Mouse (Mus musculus) embryonic facial prominence, embryonic 10.5 days (tissue): ENCODE results near the gene Nob1. TPM values are rescaled to one million over a fixed set of nuclear protein-coding genes. Genes with fewer than 3 reads are reported as not detected.

Source experiments
- DNase-seq: peaks from one replicate; pipeline ENCODE4 v3.0.0-alpha.2; 2017; ENCODE audit warnings: low spot score
- H3K27ac ChIP-seq: fragments of 300-500 bp; sonication (generic); replicated peaks from 2 replicates; pipeline ENCODE4 v1.5.1; 2016; ENCODE audit warnings: mild to moderate bottlenecking
- H3K27me3 ChIP-seq: fragments of 300-500 bp; sonication (generic); replicated peaks from 2 replicates; pipeline ENCODE4 v1.6.1; 2016; ENCODE audit warnings: low read depth, mild to moderate bottlenecking; ENCODE audit not compliant: poor library complexity, severe bottlenecking
- H3K36me3 ChIP-seq: fragments of 300-500 bp; sonication (generic); replicated peaks from 2 replicates; pipeline ENCODE4 v1.6.1; 2016; ENCODE audit warnings: mild to moderate bottlenecking, moderate library complexity
- H3K4me1 ChIP-seq: fragments of 300-500 bp; sonication (generic); 2 replicates; pipeline ENCODE4 v1.6.1; 2016
- H3K4me3 ChIP-seq: fragments of 300-500 bp; sonication (generic); 2 replicates; pipeline ENCODE4 v1.5.1; 2016; ENCODE audit warnings: mild to moderate bottlenecking, moderate library complexity
- H3K9me3 ChIP-seq: fragments of 300-500 bp; sonication (generic); 2 replicates; pipeline ENCODE4 v1.6.1; 2016; ENCODE audit warnings: mild to moderate bottlenecking
- WGBS: fragments of 180-500 bp; shearing (Covaris S2); methylation state at CpG from one replicate; pipeline ENCODE4 v1.1.7; 2016; 5-methylcytosine and 5-hydroxymethylcytosine counted together
- polyA plus RNA-seq: library from polyadenylated mRNA; unstranded; fragments of >200 nt; fragmentation: Nextera tagmentation; extraction: Ambion mirVana; gene quantifications from 2 replicates; pipeline ENCODE4 v1.2.1, GENCODE M21; 2016

The Nob1 gene
- polyA plus RNA-seq, 1 experiment from 2014 or later, result 106 TPM

- peaks cover 34% of the 10 kb centered on the region for H3K36me3 ChIP-seq
- no peak overlapping the region for H3K27ac ChIP-seq
- no peaks in the 10 kb centered on the region for H3K27me3 ChIP-seq
- H3K9me3 ChIP-seq, result no peaks in the 10 kb centered on the region
- DNase-seq, result no peak
- 91% methylated on average over 13 of the region's 13 CpGs for WGBS
- peaks cover 23% of the 10 kb centered on the region for H3K4me1 ChIP-seq
- no peak overlapping the region for H3K4me3 ChIP-seq
Observed at GRCm38 (mm10) chr8:107451414-107452066, 26.7 kb upstream of the Nob1 start.

- Histone ChIP-seq H3K4me1 (peaks cover 23% of the 10 kb centered on the region), H3K4me3 (no peak overlapping the region), H3K27me3 (no peaks in the 10 kb centered on the region), H3K27ac (peak overlapping the region; percentile 20; the same call in 1 of the 2 replicates), H3K36me3 (peaks cover 23% of the 10 kb centered on the region), H3K9me3 (no peaks in the 10 kb centered on the region)
- no peak for DNase-seq
- WGBS, result 73% methylated on average over 6 of the region's 6 CpGs
Observed at GRCm38 (mm10) chr8:107449655-107450054, 24.8 kb upstream of the Nob1 start.

- DNase-seq, result no peak
- no peaks in the 10 kb centered on the region for H3K9me3 ChIP-seq
- no peak overlapping the region for H3K4me3 ChIP-seq
- H3K27me3 ChIP-seq, result no peaks in the 10 kb centered on the region
- peaks cover 23% of the 10 kb centered on the region for H3K4me1 ChIP-seq
- H3K27ac ChIP-seq, result peak overlapping the region; percentile 20
- WGBS, result 34% methylated on average over 8 of the region's 8 CpGs
- H3K36me3 ChIP-seq, result peaks cover 23% of the 10 kb centered on the region
Observed at GRCm38 (mm10) chr8:107449130-107449529, 24.3 kb upstream of the Nob1 start.

- no peak for DNase-seq
- peak overlapping the region; percentile 4 for H3K27ac ChIP-seq
- H3K4me3 ChIP-seq, result no peak overlapping the region
- no peaks in the 10 kb centered on the region for H3K9me3 ChIP-seq
- no peaks in the 10 kb centered on the region for H3K27me3 ChIP-seq
- H3K4me1 ChIP-seq, result peaks cover 23% of the 10 kb centered on the region
- peaks cover 16% of the 10 kb centered on the region for H3K36me3 ChIP-seq
- 79% methylated on average over 4 of the region's 4 CpGs for WGBS
Observed at GRCm38 (mm10) chr8:107448382-107448889, 23.6 kb upstream of the Nob1 start.

- no peak for DNase-seq
- H3K4me1 ChIP-seq, result peaks cover 23% of the 10 kb centered on the region
- no peaks in the 10 kb centered on the region for H3K9me3 ChIP-seq
- peaks cover 13% of the 10 kb centered on the region for H3K36me3 ChIP-seq
- H3K27ac ChIP-seq, result no peak overlapping the region
- H3K4me3 ChIP-seq, result no peak overlapping the region
- H3K27me3 ChIP-seq, result no peaks in the 10 kb centered on the region
Observed at GRCm38 (mm10) chr8:107447713-107448112, 22.9 kb upstream of the Nob1 start.

- Histone ChIP-seq H3K9me3 (no peaks in the 10 kb centered on the region), H3K36me3 (peaks cover 18% of the 10 kb centered on the region; the same call in 1 of the 2 replicates), H3K4me3 (no peak overlapping the region), H3K4me1 (peaks cover 20% of the 10 kb centered on the region), H3K27me3 (no peaks in the 10 kb centered on the region), H3K27ac (no peak overlapping the region)
- DNase-seq, result no peak
- 89% methylated on average over 3 of the region's 3 CpGs for WGBS
Observed at GRCm38 (mm10) chr8:107444626-107445025, 19.8 kb upstream of the Nob1 start.

- Histone ChIP-seq H3K4me3 (no peak overlapping the region), H3K9me3 (no peaks in the 10 kb centered on the region), H3K27ac (no peak overlapping the region), H3K36me3 (peaks cover 18% of the 10 kb centered on the region; the same call in 1 of the 2 replicates), H3K27me3 (no peaks in the 10 kb centered on the region), H3K4me1 (peaks cover 20% of the 10 kb centered on the region)
- DNase-seq, result no peak
- WGBS, result 92% methylated on average over 3 of the region's 3 CpGs
Observed at GRCm38 (mm10) chr8:107439880-107440625, 15.2 kb upstream of the Nob1 start.

GRCm38 (mm10) chr8:107437711-107438110, 12.9 kb upstream of the Nob1 start:
- no peak for DNase-seq
- Histone ChIP-seq H3K27ac (no peak overlapping the region), H3K4me3 (peak overlapping the region; percentile 89), H3K36me3 (peaks cover 15% of the 10 kb centered on the region; the same call in 1 of the 2 replicates), H3K27me3 (no peaks in the 10 kb centered on the region), H3K4me1 (peaks cover 20% of the 10 kb centered on the region), H3K9me3 (no peaks in the 10 kb centered on the region)
- WGBS, result 72% methylated on average over 2 of the region's 2 CpGs

GRCm38 (mm10) chr8:107436841-107437421, 12.1 kb upstream of the Nob1 start:
- Histone ChIP-seq H3K36me3 (0 out of 2 replicates have a peak, but pooled peaks cover 8% of the 10 kb centered on the region), H3K27me3 (no peaks in the 10 kb centered on the region), H3K27ac (peak overlapping the region; percentile 93), H3K4me1 (peaks cover 20% of the 10 kb centered on the region), H3K9me3 (no peaks in the 10 kb centered on the region), H3K4me3 (peak overlapping the region; percentile 89)
- DNase-seq, result peak; percentile 15
- 11% methylated on average over 16 of the region's 16 CpGs for WGBS

GRCm38 (mm10) chr8:107435962-107436831, 11.3 kb upstream of the Nob1 start, which contains the start of gene Wwp2:
Gene Wwp2, plus strand, starts transcription at chr8:107436365.
- Histone ChIP-seq H3K4me1 (peaks cover 20% of the 10 kb centered on the region), H3K27me3 (no peaks in the 10 kb centered on the region), H3K36me3 (0 out of 2 replicates have a peak, but pooled peaks cover 1% of the 10 kb centered on the region), H3K4me3 (peak within 1 kb of the TSS; percentile 89), H3K27ac (peak within 1 kb of the TSS; percentile 93), H3K9me3 (no peaks in the 10 kb centered on the region)
- DNase-seq, result peak; percentile 91
- WGBS, result 1% methylated on average over 81 of the region's 81 CpGs

- H3K9me3 ChIP-seq, result no peaks in the 10 kb centered on the region
- peaks cover 20% of the 10 kb centered on the region for H3K4me1 ChIP-seq
- peak; percentile 17 for DNase-seq
- H3K4me3 ChIP-seq, result peak overlapping the region; percentile 89
- no peaks in the 10 kb centered on the region for H3K27me3 ChIP-seq
- no peaks in the 10 kb centered on the region for H3K36me3 ChIP-seq
- 32% methylated on average over 11 of the region's 11 CpGs for WGBS
- H3K27ac ChIP-seq, result peak overlapping the region; percentile 93
Observed at GRCm38 (mm10) chr8:107435421-107435961, 10.6 kb upstream of the Nob1 start.
